Mouse (Mus musculus) ES-E14 (cell line): ENCODE results near the gene Mark2.

Experiments
- CHD2 ChIP-seq: IDR thresholded peaks from 2 replicates; pipeline ENCODE4 v1.6.1; 2014; ENCODE audit warnings: mild to moderate bottlenecking, low read depth, low read length, inconsistent platforms
- MAFK ChIP-seq: IDR thresholded peaks from 2 replicates; pipeline ENCODE4 v1.6.1; 2014; ENCODE audit warnings: mild to moderate bottlenecking, low read depth, low read length, inconsistent platforms; ENCODE audit not compliant: insufficient read depth
- ZC3H11A ChIP-seq: IDR thresholded peaks from 2 replicates; pipeline ENCODE4 v1.6.1; 2012; ENCODE audit warnings: low read depth, mild to moderate bottlenecking, inconsistent platforms, low read length, borderline replicate concordance

DNA sequence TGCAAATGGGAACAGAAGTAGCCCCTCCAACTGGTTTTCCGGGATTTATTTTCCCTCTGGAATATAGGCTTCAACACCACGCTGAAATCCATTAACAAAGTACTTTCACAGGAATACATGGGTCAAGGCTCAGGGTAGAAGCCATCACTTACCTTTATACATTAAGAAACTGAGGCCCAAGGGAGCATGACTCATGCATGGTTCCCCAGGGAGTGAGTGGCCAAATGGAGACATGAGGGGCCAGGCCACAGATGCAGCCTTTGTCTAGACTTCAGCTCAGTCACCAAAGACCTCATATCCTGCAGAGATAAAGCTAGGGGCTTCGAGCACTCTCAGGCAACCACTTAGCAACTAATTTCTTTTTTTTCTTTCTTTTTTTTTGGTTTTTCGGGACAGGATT lies 104.9 kb downstream of the Mark2 start:
- TF ChIP-seq ZC3H11A = no peak
- TF ChIP-seq CHD2 = no peak
- TF ChIP-seq MAFK = no peak
